Mouse (Mus musculus) frontal cortex, postnatal 14 days (tissue): Measurements from ENCODE around the gene Cyb5d1.

Experiments used
- DNase-seq, 2 experiments: peaks; one replicate each; pipeline ENCODE4 v3.0.0; 2022; ENCODE audit warnings: low spot score in 2 of 2

The Cyb5d1 gene

GRCm38 (mm10) chr11:69357690-69358089 is 37.7 kb downstream of the Cyb5d1 start:
- no peak for DNase-seq

GRCm38 (mm10) chr11:69356544-69356943 is 38.9 kb downstream of the Cyb5d1 start:
- no peak for DNase-seq

- no peak for DNase-seq
Observed at GRCm38 (mm10) chr11:69346441-69346840, 49.0 kb downstream of the Cyb5d1 start.
